Mouse (Mus musculus) neutrophil, adult 5-6 weeks (primary cell): ENCODE measurements around the gene Grm8. TPM values are rescaled to one million over a fixed set of nuclear protein-coding genes. Genes with fewer than 3 reads are reported as not detected.

Source experiments
- ATAC-seq: fragments of 151-379, 151-347 bp; 2 replicates; pipeline ENCODE4 v1.8.0; 2017; ENCODE audit warnings: mild to moderate bottlenecking, moderate TSS enrichment; ENCODE audit not compliant: insufficient number of reproducible peaks, poor library complexity, low FRiP score, severe bottlenecking; ENCODE audit errors: extremely low read depth
- total RNA-seq: library from RNA; stranded (forward); fragments of 200-1000 nt; gene quantifications from 2 replicates; pipeline ENCODE4 v1.2.3, GENCODE M21; 2017

The Grm8 gene
- total RNA-seq, 1 experiment from 2014 or later = not detected

DNA sequence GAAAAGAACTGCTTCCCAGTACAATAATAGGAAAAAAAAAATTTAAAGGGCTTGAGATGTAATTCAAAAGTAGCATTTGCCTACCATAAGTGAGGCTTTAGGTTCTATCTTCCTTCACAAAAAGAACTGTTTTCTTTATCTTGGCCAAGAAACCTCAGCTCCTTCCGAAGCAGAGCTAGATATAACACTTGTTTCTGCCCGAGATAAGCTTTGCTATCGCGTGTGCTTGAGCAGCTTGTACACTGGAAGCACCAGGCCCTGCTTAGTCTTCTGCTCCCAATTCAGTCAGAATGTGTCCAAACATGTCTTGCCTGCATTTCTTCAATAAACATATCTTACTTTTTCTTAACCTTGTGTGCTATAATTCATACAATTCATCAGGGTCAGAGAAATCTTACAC, 783.8 kb downstream of the Grm8 start:
- no peak for ATAC-seq

- ATAC-seq = no peak
Observed at GRCm38 (mm10) chr6:27348272-27348671, 786.7 kb downstream of the Grm8 start.

- ATAC-seq = no peak
Observed at GRCm38 (mm10) chr6:27346311-27346710, 788.7 kb downstream of the Grm8 start.

GRCm38 (mm10) chr6:27340131-27340530, 794.8 kb downstream of the Grm8 start:
- ATAC-seq = no peak

DNA sequence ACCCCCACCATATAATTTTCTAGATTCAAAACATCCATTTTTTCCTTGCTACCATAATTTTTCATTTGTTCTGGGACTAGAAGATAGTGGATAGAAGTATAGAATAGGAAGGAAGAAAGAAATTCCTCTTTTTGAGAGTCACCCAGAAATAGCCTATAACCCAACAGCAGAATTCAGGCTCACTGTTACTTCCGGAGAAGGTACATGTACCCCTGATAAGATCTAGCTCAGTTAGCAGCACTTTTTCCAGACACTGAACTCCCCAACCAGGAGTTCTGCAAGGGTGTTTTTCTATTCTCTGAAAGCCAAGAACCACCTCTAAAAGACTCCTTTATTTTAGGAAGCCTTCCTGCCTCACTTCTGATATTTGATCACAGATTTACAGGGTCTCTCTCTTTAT, 816.4 kb downstream of the Grm8 start:
- ATAC-seq = no peak

DNA sequence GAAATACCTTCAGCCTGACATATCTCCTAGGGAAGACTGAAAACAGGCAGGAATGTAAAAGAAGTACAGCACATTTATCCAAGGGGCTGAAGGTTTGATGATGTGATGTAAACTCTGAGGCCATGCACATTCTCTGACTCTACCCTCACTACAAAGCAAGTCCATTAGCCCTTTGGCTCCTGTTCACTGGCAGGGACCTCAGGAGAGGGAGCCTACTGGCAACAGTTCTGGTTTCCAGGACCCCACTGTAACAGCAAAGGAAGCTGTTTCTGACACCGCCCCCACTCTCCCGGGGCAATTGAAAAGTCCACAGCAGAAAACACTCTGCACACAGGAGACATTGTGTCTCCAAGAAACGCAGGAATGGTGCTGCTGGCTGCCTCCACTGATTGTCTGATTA, 817.6 kb downstream of the Grm8 start:
- no peak for ATAC-seq

GRCm38 (mm10) chr6:27316018-27316417, 819.0 kb downstream of the Grm8 start:
- ATAC-seq = no peak

GRCm38 (mm10) chr6:27314273-27315009, 820.5 kb downstream of the Grm8 start:
- ATAC-seq = no peak

DNA sequence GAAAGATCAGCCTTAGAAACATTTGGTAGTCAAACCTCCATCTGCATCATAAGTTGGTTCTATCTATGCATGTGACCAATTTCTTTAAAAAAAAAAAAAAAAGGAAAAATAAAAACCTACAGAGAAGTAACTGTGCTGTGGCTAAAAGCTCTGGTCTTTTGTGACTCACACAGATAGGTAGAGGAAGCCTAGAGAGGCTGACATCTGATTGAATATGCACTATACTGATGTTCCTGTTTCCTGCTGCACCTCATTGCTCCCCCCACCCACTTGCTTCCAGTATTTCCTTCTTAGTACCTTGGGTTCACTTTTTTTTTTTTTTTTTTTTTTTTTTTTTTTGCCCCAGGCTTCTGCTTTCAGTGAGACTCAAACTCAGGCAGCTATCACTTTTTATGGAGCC, 824.6 kb downstream of the Grm8 start:
- ATAC-seq = no peak

DNA sequence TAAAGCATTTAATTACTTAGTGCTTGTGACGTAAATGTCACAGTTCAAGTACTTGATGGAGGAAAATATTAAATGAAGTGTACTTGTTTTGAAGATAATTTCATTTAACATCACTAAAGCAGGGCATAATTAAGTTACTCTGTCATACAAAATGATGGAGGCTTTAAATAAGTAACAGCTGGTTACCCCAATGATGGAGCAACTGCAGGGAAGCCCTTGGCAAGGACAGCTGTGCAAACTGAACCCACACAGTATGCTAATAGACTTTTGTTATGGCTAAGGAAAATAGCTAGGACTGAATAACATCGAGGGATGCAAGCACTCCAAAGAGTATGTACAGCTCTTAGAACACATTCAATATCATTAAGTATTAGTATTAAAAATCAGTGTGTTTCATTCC, 829.6 kb downstream of the Grm8 start:
- no peak for ATAC-seq

- ATAC-seq = no peak
Observed at GRCm38 (mm10) chr6:27264972-27265371, 870.0 kb downstream of the Grm8 start.

DNA sequence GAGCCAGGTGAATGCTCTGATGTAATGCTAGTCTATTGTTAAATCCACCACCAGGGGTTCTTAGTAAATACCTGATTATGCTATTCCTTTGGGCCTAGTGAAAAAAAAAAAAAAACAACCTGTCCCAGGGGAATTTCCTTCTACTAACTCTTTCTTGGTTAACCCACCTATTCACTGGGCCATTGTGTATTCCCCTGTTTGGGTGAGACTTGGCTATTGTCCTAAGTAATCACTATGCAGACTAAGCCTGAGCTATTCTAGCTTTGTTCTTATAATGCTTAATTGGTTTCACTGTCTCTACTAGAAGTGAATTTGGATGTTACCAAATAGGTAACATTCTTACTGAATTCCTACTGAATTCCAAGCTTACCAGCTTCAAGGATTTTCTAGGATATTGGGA, 872.4 kb downstream of the Grm8 start:
- no peak for ATAC-seq

- no peak for ATAC-seq
Observed at GRCm38 (mm10) chr6:27240416-27240815, 894.6 kb downstream of the Grm8 start.

GRCm38 (mm10) chr6:27239968-27240367, 895.0 kb downstream of the Grm8 start:
- no peak for ATAC-seq
